Mouse (Mus musculus) heart, embryonic 16.5 days (tissue): ENCODE data around the gene Ppp1r1b. TPM values are rescaled to one million over a fixed set of nuclear protein-coding genes. Genes with fewer than 3 reads are reported as not detected.
A peak's percentile ranks its signal among the peaks of the same experiment; 100 is the strongest.

ENCODE experiments used
- ATAC-seq: fragments of 200-750 bp; cut with Nextera tagmentation; replicated peaks from 2 replicates; pipeline ENCODE4 v1.8.0; 2017; ENCODE audit warnings: moderate number of reproducible peaks; ENCODE audit not compliant: insufficient read depth, low FRiP score; ENCODE audit errors: extremely low read depth
- H3K27ac ChIP-seq: fragments of 300-500 bp; sonication (generic); 2 replicates; pipeline ENCODE4 v1.5.1; 2014; ENCODE audit warnings: mild to moderate bottlenecking, low read length, control low read depth, moderate library complexity
- H3K27me3 ChIP-seq: fragments of 300-500 bp; sonication (generic); 2 replicates; pipeline ENCODE4 v1.6.1; 2014; ENCODE audit warnings: low read length, mixed read lengths; ENCODE audit not compliant: control insufficient read depth, insufficient read depth
- H3K36me3 ChIP-seq: fragments of 300-500 bp; sonication (generic); 2 replicates; pipeline ENCODE4 v1.6.1; 2014; ENCODE audit not compliant: control insufficient read depth, insufficient read depth
- H3K4me1 ChIP-seq: fragments of 300-500 bp; sonication (generic); 2 replicates; pipeline ENCODE4 v1.6.1; 2014; ENCODE audit warnings: low read length, mixed read lengths; ENCODE audit not compliant: control insufficient read depth, insufficient read depth
- H3K4me2 ChIP-seq: fragments of 300-500 bp; sonication (generic); 2 replicates; pipeline ENCODE4 v1.6.1; 2014; ENCODE audit warnings: low read depth, mild to moderate bottlenecking, control low read depth, low read length
- H3K4me3 ChIP-seq: fragments of 300-500 bp; sonication (generic); 2 replicates; pipeline ENCODE4 v1.5.1; 2014; ENCODE audit warnings: mild to moderate bottlenecking, control low read depth, low read length
- H3K9ac ChIP-seq: fragments of 300-500 bp; sonication (generic); 2 replicates; pipeline ENCODE4 v1.6.1; 2014; ENCODE audit warnings: low read length, control low read depth
- H3K9me3 ChIP-seq: fragments of 300-500 bp; sonication (generic); replicated peaks from 2 replicates; pipeline ENCODE4 v1.6.1; 2016; ENCODE audit warnings: low read length; ENCODE audit not compliant: control insufficient read depth
- WGBS: fragments of 180-500 bp; shearing (Covaris S2); extraction: QIAGEN DNeasy Blood & Tissue Kit; methylation state at CpG from one replicate; pipeline ENCODE4 v1.1.7; 2014; 5-methylcytosine and 5-hydroxymethylcytosine counted together
- polyA plus RNA-seq: library from polyadenylated mRNA; unstranded; fragments of >200 nt; fragmentation: Nextera tagmentation; extraction: Ambion mirVana; gene quantifications from 2 replicates; pipeline ENCODE4 v1.2.1, GENCODE M21; 2015

Ppp1r1b gene
- polyA plus RNA-seq, 1 experiment from 2014 or later: 74.0 TPM

DNA sequence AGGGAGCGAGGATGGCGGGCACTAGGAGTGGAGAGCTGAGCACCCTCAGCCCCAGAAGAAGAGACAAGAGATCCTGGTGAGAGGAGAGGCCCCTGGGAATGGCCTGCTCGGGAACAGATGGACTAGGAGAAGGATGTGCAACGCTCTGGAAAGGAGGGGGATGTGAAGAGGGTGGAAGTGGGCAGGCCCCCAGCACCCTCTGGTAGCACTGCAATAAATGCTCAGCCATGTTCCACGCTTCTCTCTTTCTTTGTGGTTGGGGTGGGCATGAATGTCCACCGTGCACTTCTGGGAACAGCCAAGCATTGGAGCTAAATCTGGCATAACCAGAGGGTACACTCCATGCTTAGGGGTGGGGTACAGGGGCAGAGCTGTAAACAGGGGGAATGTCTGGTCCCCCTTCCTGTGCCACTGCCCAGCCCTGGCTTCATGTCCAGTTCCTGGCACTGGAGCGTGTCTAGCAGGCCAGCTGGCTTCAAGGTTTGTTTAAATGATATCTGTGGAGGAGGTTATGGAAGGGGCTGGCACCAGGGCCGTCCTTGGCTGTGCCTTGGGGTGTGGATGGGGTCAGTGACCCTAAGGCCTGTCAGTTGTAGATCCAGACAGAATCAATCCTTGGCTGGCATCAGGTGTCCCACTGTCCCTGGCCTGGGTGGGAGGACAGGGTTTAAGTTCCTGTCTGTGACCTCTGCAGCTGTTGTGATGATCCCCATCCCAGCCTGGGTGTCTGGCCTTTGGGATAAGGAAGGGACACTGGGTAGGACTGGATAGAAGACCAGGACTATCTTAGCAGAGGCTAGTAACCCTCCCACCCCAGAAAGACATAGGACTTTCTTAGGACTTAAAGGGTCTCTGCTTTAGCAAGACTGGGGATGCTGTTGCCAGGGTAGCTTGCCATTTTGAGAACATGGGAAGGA, 36.8 kb downstream of the Ppp1r1b start:
- no peak for ATAC-seq
- WGBS: 45% methylated on average over 8 of the region's 8 CpGs
- H3K4me1 ChIP-seq: peaks cover 47% of the 10 kb centered on the region
- H3K27ac ChIP-seq: peak overlapping the region; percentile 95
- peak overlapping the region; percentile 63 for H3K4me3 ChIP-seq
- H3K36me3 ChIP-seq: peaks cover 6% of the 10 kb centered on the region; the same call in 1 of the 2 replicates
- no peaks in the 10 kb centered on the region for H3K9me3 ChIP-seq
- H3K9ac ChIP-seq: peak overlapping the region; percentile 86
- H3K4me2 ChIP-seq: peak overlapping the region; percentile 76
- peaks cover 9% of the 10 kb centered on the region; the same call in 1 of the 2 replicates for H3K27me3 ChIP-seq

DNA sequence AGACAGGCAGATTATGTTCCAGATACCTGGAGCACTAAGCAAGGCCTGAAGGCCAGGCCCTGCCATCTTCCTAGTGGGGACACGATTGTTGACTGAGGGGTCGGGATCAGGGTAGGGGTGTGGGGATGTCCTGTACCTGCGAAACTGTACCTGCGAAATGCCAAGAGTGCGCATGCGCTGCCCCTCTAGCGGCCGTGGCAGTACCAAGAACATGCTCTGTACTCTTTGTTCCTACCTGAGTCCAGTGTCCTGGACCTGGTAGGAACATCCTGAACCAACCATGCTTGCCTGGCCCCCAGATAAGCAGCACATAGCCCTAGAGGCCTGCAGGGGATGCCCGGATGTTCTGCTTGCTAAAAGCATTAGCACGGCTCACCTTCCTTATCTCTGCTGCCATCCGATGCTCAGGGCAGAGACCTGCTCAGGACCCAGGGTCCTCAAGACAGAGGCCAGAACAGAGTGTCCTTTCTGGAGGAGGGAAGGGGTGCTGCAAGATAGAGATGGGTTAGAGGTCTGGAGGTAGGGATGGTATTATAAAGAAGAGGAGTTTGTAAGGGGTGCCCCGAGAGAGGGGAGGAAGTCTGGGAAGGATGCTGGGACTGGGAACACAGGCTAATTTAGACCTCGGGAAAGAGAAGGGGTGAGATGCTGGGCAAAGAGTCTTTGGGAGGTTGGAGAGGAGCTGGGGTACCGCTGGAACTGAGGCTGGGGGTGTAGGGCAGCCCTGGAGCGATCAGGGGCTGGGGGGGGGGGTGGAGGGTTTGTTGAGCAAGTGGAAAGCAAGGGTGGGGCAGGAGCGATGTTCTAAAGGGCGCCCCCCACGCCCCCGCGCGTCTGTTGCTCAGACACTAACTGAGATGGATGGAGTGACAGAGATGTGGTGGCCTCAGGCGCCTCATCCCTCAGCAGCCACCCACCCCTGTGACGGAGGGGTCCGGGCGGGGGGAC, 37.7 kb downstream of the Ppp1r1b start, which contains the start of gene Pnmt:
TSS of gene Pnmt (plus strand) at position 813 of the 948 bp plus-strand sequence.
- 45% methylated on average over 25 of the region's 25 CpGs for WGBS
- peaks cover 40% of the 10 kb centered on the region for H3K4me1 ChIP-seq
- H3K9me3 ChIP-seq: no peaks in the 10 kb centered on the region
- H3K9ac ChIP-seq: peak within 1 kb of the TSS; percentile 86
- no peak within 1 kb of the TSS for H3K27ac ChIP-seq
- no peaks in the 10 kb centered on the region for H3K36me3 ChIP-seq
- H3K27me3 ChIP-seq: peaks cover 9% of the 10 kb centered on the region; the same call in 1 of the 2 replicates
- H3K4me2 ChIP-seq: peak within 1 kb of the TSS; percentile 76
- no peak for ATAC-seq
- no peak within 1 kb of the TSS; the same call in 1 of the 2 replicates for H3K4me3 ChIP-seq

DNA sequence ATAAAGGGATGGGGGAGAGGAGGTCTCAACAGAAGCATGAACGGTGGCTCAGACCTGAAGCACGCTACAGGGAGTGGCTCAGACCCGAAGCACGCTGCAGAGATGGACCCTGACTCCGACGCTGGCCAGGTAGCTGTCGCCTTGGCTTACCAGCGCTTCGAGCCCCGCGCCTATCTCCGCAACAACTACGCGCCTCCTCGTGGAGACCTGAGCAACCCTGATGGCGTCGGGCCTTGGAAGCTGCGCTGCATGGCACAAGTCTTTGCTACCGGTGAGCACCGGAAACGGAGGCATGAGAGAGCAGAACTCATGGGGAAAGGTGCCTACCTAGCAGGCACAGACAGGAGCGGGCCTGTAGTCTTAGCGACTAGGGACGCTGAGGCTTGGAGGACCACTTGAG, 38.4 kb downstream of the Ppp1r1b start:
- Histone ChIP-seq H3K27me3 (peaks cover 9% of the 10 kb centered on the region; the same call in 1 of the 2 replicates), H3K4me3 (no peak overlapping the region), H3K27ac (no peak overlapping the region), H3K9ac (no peak overlapping the region), H3K4me2 (peak overlapping the region; percentile 1; the same call in 1 of the 2 replicates), H3K9me3 (no peaks in the 10 kb centered on the region), H3K36me3 (no peaks in the 10 kb centered on the region), H3K4me1 (peaks cover 42% of the 10 kb centered on the region)
- no peak for ATAC-seq
- WGBS: 18% methylated on average over 24 of the region's 24 CpGs

DNA sequence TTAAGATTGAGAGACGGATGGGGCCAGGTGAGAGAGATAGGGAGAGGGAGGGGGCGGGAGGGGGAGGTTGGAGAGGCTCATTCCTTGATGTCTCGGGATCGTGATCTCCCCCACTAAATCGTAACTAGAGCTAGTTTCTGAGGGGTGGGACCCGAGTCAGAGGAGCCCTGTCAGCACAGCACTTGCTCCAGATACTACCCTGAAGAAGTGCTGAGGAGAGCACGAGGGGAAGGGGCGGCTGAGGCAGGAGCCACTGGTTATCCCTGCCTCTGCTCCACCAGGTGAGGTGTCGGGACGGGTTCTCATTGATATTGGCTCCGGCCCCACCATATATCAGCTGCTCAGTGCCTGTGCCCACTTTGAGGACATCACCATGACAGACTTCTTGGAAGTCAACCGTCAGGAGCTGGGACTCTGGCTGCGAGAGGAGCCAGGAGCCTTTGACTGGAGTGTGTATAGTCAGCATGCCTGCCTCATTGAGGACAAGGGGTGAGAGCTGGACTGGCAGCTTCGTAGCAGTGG, 38.9 kb downstream of the Ppp1r1b start:
- H3K27ac ChIP-seq: no peak overlapping the region
- H3K4me3 ChIP-seq: no peak overlapping the region
- H3K36me3 ChIP-seq: no peaks in the 10 kb centered on the region
- no peak overlapping the region for H3K4me2 ChIP-seq
- peaks cover 9% of the 10 kb centered on the region; the same call in 1 of the 2 replicates for H3K27me3 ChIP-seq
- peaks cover 47% of the 10 kb centered on the region for H3K4me1 ChIP-seq
- 52% methylated on average over 14 of the region's 14 CpGs for WGBS
- no peaks in the 10 kb centered on the region for H3K9me3 ChIP-seq
- H3K9ac ChIP-seq: no peak overlapping the region
- no peak for ATAC-seq

DNA sequence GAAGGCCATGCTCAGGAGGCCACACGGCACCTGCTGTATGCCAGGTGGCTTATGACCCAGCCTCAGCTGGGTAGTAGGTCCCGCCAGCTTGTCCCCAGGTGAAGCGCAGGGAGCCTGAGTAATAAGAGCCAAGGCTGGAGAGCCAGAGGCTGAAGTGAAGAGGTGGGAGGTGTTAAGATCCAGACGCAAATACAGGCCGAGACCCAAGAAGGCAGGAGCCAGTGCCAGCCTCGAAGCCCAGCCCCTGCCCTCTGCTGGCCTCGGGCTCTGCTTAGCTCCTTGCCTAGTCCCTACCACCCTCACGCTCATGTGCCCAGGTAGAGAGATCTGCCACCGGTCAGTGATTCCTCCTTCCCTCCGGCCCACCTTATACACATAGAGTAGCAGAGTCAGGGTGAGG, 40.1 kb downstream of the Ppp1r1b start:
- Histone ChIP-seq H3K4me3 (no peak overlapping the region), H3K9ac (no peak overlapping the region; the same call in 1 of the 2 replicates), H3K27ac (no peak overlapping the region), H3K9me3 (no peaks in the 10 kb centered on the region), H3K4me2 (no peak overlapping the region), H3K36me3 (no peaks in the 10 kb centered on the region), H3K27me3 (peaks cover 9% of the 10 kb centered on the region; the same call in 1 of the 2 replicates), H3K4me1 (peaks cover 53% of the 10 kb centered on the region)
- ATAC-seq: no peak
- 65% methylated on average over 10 of the region's 10 CpGs for whole genome bisulfite sequencing

DNA sequence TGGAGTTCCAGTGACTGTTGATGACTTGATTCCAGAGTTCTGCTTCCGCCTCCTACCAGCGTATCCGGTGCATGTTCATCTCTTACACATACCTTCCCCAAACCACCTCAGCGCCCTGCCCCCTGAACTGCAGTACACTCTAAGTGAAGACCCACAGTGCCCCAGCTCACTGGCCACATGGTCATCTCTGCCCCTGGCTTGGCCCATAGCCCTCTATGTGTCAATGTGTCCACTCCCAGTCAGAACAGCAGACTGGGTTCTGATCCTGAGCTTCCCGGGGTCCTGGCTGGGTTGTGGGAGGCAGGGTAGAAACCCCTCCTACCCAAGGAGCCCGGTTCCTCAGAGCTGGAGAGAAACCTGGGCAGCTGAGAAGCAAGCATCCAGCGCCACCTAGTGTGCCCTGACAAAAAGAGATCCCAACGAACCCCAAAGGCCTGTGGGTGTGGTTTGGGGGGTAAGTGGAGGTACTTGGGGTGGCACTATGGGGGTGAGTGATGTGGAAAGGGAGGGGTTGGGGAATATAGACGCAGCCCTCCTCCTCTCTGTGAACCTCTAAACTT, 41.1 kb downstream of the Ppp1r1b start:
- H3K9me3 ChIP-seq: no peaks in the 10 kb centered on the region
- no peak for ATAC-seq
- H3K27ac ChIP-seq: no peak overlapping the region
- H3K4me3 ChIP-seq: no peak overlapping the region
- H3K36me3 ChIP-seq: no peaks in the 10 kb centered on the region
- H3K4me2 ChIP-seq: no peak overlapping the region
- H3K27me3 ChIP-seq: peaks cover 9% of the 10 kb centered on the region; the same call in 1 of the 2 replicates
- 26% methylated on average over 9 of the region's 9 CpGs for WGBS
- peak overlapping the region; percentile 8; the same call in 1 of the 2 replicates for H3K9ac ChIP-seq
- peaks cover 62% of the 10 kb centered on the region for H3K4me1 ChIP-seq

DNA sequence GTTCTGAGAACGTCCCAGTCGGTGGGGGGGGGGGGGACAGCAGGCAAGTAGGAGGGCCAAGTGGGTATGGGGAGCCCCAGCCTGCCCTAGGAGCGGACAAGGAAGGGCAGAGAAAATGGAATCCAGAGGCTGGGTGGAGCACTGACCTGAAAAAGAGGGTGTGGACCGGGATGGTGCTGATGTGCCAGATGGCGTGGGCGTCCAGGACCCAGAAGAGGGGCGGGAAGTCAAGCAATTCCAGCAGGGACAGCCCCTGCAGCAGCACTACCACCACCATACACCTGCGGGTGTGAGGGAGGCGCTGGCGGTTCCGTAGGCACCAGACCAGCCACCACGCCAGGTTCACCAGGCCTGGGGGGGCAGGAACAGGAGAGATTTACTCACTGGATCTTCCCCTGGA, 41.9 kb downstream of the Ppp1r1b start:
- H3K27ac ChIP-seq: no peak overlapping the region
- no peaks in the 10 kb centered on the region for H3K9me3 ChIP-seq
- no peak overlapping the region for H3K4me3 ChIP-seq
- H3K27me3 ChIP-seq: peaks cover 9% of the 10 kb centered on the region; the same call in 1 of the 2 replicates
- H3K4me2 ChIP-seq: no peak overlapping the region
- H3K4me1 ChIP-seq: peaks cover 63% of the 10 kb centered on the region
- no peak for ATAC-seq
- H3K9ac ChIP-seq: no peak overlapping the region; the same call in 1 of the 2 replicates
- 81% methylated on average over 12 of the region's 12 CpGs for WGBS
- H3K36me3 ChIP-seq: no peaks in the 10 kb centered on the region

DNA sequence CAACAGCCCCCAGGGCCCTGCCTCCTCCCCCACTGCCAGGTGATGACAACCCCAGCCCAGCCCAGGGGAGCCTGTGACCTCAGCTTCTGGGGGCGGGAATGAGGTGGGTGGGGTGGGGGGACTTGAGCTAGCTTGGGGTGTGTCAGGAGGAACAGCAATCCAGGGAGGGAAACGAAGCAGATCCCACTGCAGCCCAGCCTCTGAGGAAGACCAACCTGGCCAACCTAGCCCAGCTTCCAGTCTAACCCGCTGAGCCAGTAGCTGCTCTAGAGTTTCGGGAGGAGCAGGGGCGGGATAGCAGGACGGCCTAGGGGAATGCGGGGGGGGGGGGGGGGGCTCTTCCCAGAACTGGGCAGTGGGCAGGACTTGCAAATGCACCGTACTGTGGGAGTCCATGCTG, 43.8 kb downstream of the Ppp1r1b start:
- no peaks in the 10 kb centered on the region for H3K36me3 ChIP-seq
- H3K9me3 ChIP-seq: no peaks in the 10 kb centered on the region
- H3K9ac ChIP-seq: peak overlapping the region; percentile 44
- H3K4me1 ChIP-seq: peaks cover 55% of the 10 kb centered on the region
- no peak overlapping the region for H3K4me3 ChIP-seq
- H3K27ac ChIP-seq: peak overlapping the region; percentile 96
- 23% methylated on average over 7 of the region's 8 CpGs for WGBS
- H3K4me2 ChIP-seq: no peak overlapping the region
- peaks cover 3% of the 10 kb centered on the region; the same call in 1 of the 2 replicates for H3K27me3 ChIP-seq
- no peak for ATAC-seq
